Mouse (Mus musculus): Measurements from ENCODE around the gene Scarf1.

Gene Scarf1

DNA sequence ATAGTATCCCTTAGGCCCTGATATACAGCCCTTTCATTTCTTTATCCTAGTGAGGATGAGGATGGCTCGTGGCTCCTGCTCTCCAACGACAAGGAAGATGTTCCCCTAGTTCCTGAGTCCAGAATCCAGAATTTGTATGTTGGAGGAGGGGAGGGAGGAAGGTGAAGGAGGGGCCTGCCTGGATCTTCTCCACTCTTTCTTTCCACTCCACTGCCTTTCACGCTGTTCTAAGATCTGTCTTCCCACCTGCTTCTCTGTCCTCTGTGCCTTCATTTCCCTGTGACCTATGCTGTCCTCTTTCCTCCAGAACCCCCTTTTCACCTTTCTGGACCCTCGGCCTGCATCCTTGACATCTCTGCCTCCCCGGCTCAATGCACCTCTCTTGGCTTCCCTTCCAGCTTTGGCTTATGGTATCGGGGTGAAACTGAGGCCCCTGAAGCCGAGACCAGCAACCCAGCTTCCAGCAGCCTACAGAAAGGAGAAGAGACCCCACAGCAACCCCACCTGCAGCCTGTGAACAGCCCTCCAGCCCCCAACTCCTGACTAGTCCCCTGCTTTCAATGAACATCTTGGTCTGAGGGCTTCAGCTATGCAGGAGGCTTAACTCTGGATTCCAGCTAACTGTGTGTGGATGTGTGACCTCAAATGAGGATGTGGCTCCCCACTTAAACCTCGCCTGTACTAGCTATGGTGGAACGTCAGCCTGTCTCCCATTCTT, 880 bp upstream of the Scarf1 start:
- no peak for DNase-seq

DNA sequence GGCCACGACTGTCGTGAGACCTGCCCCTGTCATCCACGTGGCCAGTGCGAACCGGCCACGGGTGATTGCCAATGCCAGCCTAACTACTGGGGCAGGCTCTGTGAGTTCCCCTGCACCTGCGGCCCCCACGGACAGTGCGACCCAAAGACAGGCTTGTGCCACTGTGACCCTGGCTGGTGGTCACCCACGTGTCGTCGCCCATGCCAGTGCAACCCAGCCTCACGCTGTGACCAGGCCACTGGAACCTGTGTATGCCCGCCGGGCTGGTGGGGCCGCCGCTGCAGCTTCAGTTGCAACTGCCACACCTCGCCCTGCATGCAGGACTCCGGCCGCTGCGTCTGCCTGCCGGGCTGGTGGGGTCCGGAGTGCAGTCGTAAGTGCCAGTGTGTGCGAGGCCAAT, 1.8 kb downstream of the Scarf1 start:
- no peak for DNase-seq

- no peak for DNase-seq
Observed at GRCm38 (mm10) chr11:75519834-75520633, 6.7 kb downstream of the Scarf1 start.

DNA sequence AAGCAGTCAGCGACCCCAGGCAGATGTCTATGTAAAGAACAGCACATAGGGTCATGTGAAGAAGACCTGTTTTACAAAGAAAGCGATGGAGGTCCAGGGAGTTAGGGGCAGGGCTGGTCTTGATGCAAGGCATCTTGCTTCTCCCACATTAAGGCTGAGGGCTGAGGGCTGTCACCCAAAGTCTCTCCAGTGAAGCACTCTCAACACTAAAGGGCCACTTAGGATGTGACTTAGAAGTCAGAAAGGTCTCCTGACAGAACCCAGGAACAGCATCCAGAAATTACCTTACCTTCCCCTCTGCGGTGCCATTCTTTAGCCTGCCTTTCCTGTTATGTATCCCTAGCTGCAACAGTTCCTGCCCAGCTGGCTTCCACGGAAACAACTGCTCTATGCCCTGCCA, 8.3 kb downstream of the Scarf1 start:
- DNase-seq: no peak

DNA sequence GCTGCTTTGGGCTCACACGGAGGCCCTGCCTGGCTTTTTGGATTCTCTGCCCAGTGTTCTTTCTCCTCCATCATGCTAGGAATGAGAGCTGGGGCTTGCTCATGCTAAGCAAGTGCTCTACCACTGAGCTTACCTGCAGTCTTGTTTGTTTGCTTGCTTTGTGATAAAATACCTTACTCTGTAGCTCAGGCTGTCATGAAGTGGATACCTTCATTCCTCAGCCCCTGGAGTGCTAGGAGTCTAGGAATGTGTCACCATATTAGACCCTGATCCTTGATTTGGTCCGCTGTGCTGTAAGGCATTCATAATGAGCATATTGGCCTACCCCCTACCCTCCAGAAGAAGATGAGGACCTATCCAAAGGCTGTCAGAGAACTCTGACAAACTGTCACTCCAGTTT, 9.5 kb downstream of the Scarf1 start:
- DNase-seq: no peak

DNA sequence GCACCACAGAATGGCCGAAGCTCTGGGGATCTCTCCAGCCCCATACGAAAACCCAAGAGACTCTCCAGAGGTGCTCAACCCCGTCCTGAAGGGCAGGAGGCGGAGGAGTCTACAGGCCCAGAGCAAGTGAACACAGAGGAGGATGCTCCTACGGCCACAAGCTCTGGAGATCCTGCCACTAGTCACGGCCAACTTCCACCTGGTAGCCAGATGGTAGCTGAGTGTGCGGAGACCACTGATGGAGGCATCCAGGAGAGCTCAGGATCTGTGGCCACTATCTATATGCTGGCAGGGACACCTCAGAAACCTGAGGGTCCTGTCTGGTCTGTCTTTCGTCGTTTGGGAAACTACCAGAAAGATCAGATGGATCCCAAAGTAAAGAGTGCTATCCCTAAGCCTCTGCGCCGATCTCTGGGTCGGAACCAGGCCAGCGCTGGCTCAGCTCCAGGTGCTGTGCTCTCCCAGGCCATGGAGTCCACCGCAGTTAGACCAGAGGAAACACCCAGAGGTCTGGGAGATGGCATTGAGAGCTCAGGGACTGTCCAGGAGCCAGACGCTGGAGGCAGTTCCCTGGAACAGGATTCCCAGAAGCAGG, 12.3 kb downstream of the Scarf1 start:
- DNase-seq: no peak

DNA sequence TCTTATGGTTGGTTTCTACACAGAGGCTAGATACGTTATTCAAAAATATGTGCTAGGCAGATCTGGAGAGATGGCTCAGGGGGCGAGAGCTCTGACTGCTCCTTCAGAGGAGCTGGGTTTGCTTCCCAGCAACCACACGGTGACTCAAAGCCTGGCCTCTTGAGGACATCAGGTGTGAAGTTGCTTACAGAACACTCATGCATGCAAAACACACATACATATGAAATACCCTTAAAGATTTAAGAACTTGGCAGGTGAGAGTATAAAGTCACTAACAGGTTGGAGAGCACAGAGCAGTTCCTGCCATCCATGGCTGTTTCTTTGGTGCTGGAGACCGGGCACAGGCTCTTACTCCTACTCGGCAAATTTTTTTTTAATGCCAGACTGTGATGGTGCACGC, 13.6 kb downstream of the Scarf1 start:
- peak in 1 of 2 experiments; percentile 3 for DNase-seq

- DNase-seq: no peak
Observed at GRCm38 (mm10) chr11:75529771-75530170, 16.4 kb downstream of the Scarf1 start.

GRCm38 (mm10) chr11:75530325-75530724, 17.0 kb downstream of the Scarf1 start:
- DNase-seq: peak; percentile 93 to 100

- DNase-seq: peak in 1 of 2 experiments; percentile 55
Observed at GRCm38 (mm10) chr11:75530845-75531373, 17.6 kb downstream of the Scarf1 start.

GRCm38 (mm10) chr11:75531469-75532242, 18.3 kb downstream of the Scarf1 start, which contains the start of gene Slc43a2:
Gene Slc43a2 (plus strand): TSS chr11:75531694.
- DNase-seq: peak; percentile 98 to 99

DNA sequence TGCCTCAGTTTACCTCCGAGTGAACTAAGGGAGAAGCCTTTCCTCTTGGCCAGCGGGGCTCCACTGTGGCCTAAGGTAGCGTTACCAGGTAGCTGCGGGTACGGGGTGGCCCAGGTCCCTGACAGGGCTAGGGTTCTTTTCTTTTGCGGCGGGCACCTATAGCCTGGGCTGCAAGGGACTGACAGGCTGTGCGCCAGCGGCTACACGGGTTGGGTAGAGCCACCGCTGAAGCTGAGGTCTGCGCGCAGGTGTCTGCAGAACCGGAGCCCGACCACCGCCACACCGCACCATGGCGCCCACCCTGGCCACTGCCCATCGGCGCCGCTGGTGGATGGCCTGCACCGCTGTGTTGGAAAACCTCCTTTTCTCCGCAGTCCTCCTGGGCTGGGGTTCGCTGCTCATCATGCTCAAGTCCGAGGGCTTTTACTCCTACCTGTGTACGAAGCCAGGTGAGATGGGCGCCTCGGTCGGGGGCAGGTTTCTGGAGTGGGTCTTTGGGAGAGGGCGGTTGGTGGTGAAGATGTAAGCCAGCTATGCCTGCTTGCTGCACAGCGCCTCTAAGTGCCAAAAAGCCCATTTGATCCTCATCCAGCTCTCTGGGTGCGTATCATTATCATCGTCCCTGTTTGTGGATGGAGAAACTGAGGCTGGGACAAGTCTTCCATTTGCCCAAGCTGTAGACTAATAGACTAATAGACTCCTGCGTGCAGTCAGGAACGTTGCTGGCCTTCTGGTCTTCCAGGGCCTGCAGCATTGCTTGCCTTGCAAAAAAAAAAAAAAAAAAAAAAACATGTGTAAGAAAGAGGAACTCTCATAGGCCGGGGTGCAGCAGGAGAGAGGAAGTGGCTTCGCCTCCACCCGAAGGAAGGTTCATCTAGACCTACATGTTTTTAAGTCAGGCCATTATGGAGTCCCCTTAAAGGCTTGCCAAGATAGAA, 19.3 kb downstream of the Scarf1 start:
- DNase-seq: peak in 1 of 2 experiments; percentile 60

DNA sequence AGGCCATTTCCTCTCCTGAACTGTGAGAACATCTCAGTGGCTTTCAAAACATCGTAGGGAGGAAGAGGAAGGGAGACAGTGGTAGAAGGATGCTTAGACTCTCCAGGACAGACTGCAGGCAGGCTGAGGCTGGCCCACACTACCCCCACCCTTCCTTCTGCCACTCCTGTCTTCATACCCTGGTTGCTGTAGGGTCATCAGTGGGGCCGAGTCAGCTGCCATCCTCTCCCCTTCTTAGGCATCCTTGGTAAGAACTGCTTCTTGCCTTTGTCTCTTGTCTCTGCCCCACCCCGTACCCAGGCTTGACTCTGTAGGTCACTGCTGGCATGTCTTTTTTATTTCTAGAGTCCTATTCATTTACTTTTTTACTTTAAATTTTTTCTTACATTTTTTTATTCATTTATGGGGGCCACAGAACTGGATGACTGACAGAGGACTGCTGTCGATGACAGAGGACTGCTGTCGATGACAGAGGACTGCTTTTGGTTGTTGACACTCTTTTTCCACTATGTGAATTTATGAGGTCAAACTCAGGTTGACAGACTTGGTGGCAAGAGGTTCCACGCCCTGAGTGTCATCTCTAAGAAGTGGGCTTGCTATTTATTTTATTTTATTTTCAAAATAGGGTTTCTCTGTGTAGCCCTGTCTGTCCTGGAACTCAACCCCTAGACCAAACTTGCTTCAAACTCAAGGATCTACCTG, 20.1 kb downstream of the Scarf1 start:
- DNase-seq: no peak

GRCm38 (mm10) chr11:75534286-75535033, 21.1 kb downstream of the Scarf1 start:
- peak; percentile 58 to 83 for DNase-seq

- DNase-seq: peak; percentile 56 to 73
Observed at GRCm38 (mm10) chr11:75535106-75535795, 21.9 kb downstream of the Scarf1 start.

DNA sequence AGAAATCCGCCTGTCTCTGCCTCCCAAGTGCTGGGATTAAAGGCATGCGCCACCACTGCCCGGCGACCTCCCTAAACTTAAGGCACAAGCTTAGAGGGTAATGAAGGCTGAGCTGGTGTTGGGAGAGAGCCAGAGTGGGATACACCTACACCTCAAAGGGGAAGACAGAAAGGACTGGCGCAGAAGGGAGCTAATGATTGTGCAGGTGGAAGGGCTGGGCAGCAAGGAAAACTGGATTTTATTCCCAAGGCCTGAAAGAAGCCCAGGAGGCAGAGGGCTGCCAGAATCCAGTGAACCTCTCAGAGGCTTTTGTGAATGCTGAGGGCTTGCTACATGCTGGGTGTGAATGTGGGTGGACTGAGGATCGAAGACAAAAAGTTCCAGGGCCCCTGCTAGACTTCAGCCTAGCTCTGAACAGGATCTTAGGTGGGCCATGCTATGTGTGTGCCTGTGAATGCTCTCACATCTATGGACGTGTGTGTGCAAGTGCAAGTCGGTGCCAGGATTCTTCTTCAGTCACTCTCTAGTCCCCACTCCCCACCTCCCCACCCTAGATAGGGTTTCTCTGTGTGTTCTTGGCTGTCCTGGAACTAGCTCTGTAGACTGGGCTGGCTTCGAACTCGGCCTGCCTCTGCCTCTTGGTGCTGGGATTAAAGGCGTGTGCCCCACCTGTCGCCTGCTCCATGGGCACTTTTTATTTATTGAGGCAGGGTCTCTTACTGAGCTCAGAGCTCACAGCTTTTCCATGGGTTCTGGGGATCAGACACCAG, 23.1 kb downstream of the Scarf1 start:
- no peak for DNase-seq

DNA sequence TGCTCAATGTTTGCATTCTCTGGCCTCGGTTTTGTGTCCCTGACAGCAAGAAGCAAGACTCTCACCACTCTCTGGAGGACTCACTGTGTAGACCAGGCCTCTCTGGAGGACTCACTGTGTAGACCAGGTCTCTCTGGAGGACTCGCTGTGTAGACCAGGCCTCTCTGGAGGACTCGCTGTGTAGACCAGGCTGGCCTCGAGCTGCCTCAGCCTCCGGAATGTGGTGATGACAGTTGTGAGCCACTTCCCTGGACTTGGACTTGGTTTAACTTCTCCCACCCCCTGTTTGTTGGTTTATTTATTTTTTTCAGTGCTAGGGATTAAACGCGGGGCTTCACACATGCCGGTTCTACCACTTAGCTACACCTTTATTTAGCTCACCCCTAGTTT, 23.7 kb downstream of the Scarf1 start:
- DNase-seq: no peak

DNA sequence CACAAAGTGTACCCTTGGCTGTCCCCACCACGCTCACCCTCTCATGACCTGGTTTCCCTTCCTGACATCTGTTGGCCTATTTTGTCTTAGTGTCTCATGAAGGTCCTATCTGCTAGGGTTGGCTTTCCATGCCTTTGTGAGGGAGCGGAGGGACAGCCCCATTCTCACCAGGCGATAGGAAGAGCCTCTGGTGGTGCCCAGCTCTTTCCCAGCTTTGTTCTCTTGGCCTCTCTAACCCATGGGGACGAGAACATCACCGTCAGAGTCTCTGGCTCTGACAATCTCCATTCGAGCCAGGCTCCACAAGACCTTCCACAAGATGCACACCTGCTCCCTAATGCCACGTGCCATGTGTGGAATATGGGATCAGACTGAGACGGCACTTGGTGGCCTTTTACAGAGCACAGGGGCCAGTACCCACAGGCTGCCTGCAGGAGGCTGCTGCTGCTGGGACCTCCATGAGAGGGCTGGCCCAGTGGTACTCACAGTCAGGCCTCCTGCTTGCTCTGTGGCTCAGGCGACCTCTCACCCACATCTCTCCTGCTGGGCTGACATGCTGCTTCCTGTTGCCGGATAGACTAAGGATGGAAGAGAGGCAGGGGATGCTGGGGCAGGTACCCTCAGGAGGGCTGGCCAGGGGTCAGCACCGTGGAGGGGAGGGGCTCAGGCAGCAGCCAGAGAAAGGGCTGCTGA, 24.3 kb downstream of the Scarf1 start:
- DNase-seq: peak; percentile 55 to 57
